Mouse (Mus musculus): ENCODE results near the gene Entpd7. TPM values are rescaled to one million over a fixed set of nuclear protein-coding genes. Genes with fewer than 3 reads are reported as not detected.
A peak's percentile ranks its signal among the peaks of the same experiment; 100 is the strongest.

The Entpd7 gene
- 9.1 and 10.6 TPM in 2 replicates for polyA plus RNA-seq (2014; fragmentation: Nextera tagmentation; extraction: Ambion mirVana)

DNA sequence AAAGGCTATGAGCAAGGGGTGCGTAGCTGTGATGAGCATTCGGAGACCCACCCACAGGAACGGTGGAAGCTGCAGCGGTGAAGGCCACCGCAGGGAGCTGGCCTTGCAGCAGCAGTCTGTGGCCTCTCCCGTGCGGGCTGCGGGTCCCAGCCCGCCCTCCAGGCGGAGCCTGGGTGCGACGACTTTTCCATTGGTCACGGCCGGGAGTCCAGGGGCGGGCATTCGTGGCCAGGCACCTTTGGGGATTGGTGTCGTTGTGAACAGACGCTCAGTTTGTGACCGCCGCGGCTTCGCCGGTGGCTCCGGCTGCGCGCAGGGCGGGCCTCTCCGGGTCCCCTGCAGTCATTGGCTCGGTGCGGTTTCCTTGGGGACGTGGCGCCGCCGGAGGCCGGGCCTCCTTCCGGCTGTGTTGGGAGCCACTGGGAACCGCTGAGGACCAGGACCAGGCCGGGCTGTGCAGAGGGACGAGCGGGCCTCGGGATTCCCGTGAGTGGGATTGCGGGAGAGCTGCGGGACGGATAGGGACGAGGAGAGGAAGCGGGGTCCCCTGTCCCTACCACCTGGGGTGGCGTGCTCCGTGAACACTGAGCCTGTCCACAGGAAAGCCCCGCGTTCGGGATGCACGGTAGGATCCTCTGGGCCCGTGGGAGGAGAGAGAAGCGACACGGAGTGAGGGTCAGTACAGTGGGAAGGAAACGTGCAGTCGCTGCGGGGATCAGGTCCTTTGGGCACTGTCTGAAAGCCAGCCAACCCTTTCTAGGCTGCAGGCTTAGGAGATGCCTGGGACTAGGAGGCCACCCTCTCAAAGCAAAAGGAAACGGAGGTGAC lies at the start of gene Entpd7:
Gene Entpd7 (plus strand): TSS at position 254 of the 828 bp plus-strand sequence.
- peak; percentile 97 for ATAC-seq (replicated peaks; ENCODE audit: insufficient number of reproducible peaks, low FRiP score, low TSS enrichment)
- Histone ChIP-seq H3K9me3 (replicated peaks; ENCODE audit: control insufficient read depth, low read length) (no peaks in the 10 kb centered on the region), H3K9ac (ENCODE audit: low read depth, low read length) (peak within 1 kb of the TSS; percentile 83), H3K4me1 (ENCODE audit: control insufficient read depth, insufficient read depth, low read length) (peaks cover 6% of the 10 kb centered on the region; the same call in 1 of the 2 replicates), H3K36me3 (ENCODE audit: control insufficient read depth, insufficient read depth, low read length) (no peaks in the 10 kb centered on the region), H3K27ac (ENCODE audit: low read depth, low read length) (peak within 1 kb of the TSS; percentile 46; the same call in 1 of the 2 replicates), H3K4me2 (peak within 1 kb of the TSS; percentile 94), H3K4me3 (ENCODE audit: low read depth, low read length) (peak within 1 kb of the TSS; percentile 90), H3K27me3 (ENCODE audit: control insufficient read depth, insufficient read depth, low read length) (no peaks in the 10 kb centered on the region)
- under 1% methylated on average over 60 of the region's 60 CpGs for WGBS (ENCODE audit: insufficient replicate concordance)

DNA sequence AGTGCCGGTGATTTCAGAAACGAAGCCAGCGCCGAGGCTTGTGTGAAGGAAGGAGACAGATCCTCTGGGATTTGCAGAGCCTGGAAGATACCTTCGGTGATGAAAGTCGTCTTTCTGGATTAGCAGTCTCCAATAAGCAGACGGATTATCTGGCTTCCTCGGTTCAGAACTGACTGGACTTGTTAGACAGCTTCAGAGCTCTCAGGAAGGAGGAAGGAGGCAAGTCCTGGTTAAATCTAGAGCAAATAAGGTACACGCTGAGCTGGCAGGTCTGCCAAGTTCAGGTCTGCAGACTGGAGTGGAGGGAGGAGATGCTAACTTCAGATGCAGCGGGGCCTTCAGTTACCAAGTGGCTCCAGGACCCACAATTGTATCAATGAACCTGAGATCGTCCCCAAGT lies 47.6 kb upstream of the Entpd7 start:
- Histone ChIP-seq H3K27ac (ENCODE audit: low read depth, low read length) (no peak overlapping the region), H3K9ac (ENCODE audit: low read depth, low read length) (no peak overlapping the region), H3K36me3 (ENCODE audit: control insufficient read depth, insufficient read depth, low read length) (no peaks in the 10 kb centered on the region), H3K9me3 (replicated peaks; ENCODE audit: control insufficient read depth, low read length) (no peaks in the 10 kb centered on the region), H3K4me1 (ENCODE audit: control insufficient read depth, insufficient read depth, low read length) (no peaks in the 10 kb centered on the region), H3K27me3 (ENCODE audit: control insufficient read depth, insufficient read depth, low read length) (peaks cover 4% of the 10 kb centered on the region; the same call in 1 of the 2 replicates), H3K4me2 (no peak overlapping the region), H3K4me3 (ENCODE audit: low read depth, low read length) (no peak overlapping the region)
- ATAC-seq (replicated peaks; ENCODE audit: insufficient number of reproducible peaks, low FRiP score, low TSS enrichment), result no peak
- WGBS (ENCODE audit: insufficient replicate concordance), result 61% methylated on average over 11 of the region's 11 CpGs

DNA sequence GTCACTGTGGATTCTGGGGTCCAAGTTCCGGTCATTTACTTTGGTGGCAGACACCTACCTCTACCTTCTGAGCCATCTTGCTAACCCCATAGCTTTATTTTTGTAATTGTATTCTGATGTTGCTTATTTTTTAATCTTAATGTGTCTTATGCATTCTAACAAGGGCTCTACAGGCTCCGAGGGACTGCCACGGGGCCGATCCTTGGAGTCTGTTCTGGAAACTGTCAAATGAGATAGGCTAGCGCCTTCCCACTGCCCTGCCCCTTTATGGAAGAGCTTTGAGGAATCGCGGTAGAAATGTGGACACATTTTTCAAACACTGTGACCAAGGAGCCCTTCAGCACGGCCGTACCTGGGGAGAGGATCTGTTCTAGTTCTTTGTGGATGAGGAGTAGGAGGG lies 46.6 kb upstream of the Entpd7 start:
- no peak for ATAC-seq (replicated peaks; ENCODE audit: insufficient number of reproducible peaks, low FRiP score, low TSS enrichment)
- Histone ChIP-seq H3K9me3 (replicated peaks; ENCODE audit: control insufficient read depth, low read length) (no peaks in the 10 kb centered on the region), H3K36me3 (ENCODE audit: control insufficient read depth, insufficient read depth, low read length) (no peaks in the 10 kb centered on the region), H3K27ac (ENCODE audit: low read depth, low read length) (no peak overlapping the region), H3K4me3 (ENCODE audit: low read depth, low read length) (no peak overlapping the region), H3K4me2 (no peak overlapping the region), H3K27me3 (ENCODE audit: control insufficient read depth, insufficient read depth, low read length) (peaks cover 4% of the 10 kb centered on the region; the same call in 1 of the 2 replicates), H3K9ac (ENCODE audit: low read depth, low read length) (no peak overlapping the region), H3K4me1 (ENCODE audit: control insufficient read depth, insufficient read depth, low read length) (no peaks in the 10 kb centered on the region)
- 75% methylated on average over 9 of the region's 9 CpGs for WGBS (ENCODE audit: insufficient replicate concordance)

DNA sequence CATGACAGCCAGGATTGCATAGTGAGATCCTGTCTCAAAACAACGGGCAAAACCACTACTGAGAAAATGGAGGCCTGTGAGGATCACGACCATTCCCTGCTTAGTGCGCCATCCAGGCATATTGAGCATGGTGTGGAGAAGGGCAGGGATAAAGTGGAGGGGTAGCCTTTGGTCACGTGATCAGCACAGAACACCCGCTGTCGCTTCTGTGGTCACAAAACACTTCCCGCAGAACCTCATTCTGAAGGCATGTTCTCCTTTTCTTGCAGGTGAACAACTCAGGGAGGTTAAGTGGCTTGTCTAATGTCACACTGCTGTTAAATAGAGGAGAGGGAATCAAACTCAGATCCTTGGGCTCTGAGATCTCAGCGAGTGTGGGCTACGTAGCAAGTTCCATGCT lies 44.0 kb upstream of the Entpd7 start:
- Histone ChIP-seq H3K27ac (ENCODE audit: low read depth, low read length) (no peak overlapping the region), H3K4me3 (ENCODE audit: low read depth, low read length) (no peak overlapping the region), H3K4me2 (no peak overlapping the region), H3K36me3 (ENCODE audit: control insufficient read depth, insufficient read depth, low read length) (no peaks in the 10 kb centered on the region), H3K27me3 (ENCODE audit: control insufficient read depth, insufficient read depth, low read length) (peaks cover 4% of the 10 kb centered on the region; the same call in 1 of the 2 replicates), H3K9ac (ENCODE audit: low read depth, low read length) (no peak overlapping the region), H3K9me3 (replicated peaks; ENCODE audit: control insufficient read depth, low read length) (no peaks in the 10 kb centered on the region), H3K4me1 (ENCODE audit: control insufficient read depth, insufficient read depth, low read length) (no peaks in the 10 kb centered on the region)
- WGBS (ENCODE audit: insufficient replicate concordance), result 86% methylated on average over 9 of the region's 9 CpGs
- ATAC-seq (replicated peaks; ENCODE audit: insufficient number of reproducible peaks, low FRiP score, low TSS enrichment), result no peak

DNA sequence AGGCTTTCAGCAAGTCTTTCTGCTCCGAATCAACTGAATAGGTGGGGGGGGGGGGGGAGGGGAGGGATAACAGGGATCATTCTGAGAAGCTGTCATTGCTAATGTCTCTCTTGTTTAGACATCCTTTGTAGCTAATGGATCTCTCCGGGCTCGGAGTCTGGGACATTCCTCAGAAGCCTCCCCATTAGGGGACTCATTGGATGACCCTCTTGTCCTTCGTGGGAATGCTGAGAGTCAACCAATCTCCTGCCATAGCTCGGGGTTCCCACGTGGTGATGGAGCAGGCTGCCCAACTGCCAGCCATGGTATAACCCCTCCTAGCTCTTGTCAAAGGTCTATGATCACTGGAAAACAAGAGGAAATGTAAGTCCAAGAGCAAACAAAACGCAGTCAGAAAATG lies 42.6 kb upstream of the Entpd7 start:
- no peak overlapping the region for H3K9ac ChIP-seq (ENCODE audit: low read depth, low read length)
- ATAC-seq (replicated peaks; ENCODE audit: insufficient number of reproducible peaks, low FRiP score, low TSS enrichment), result no peak
- 51% methylated on average over 7 of the region's 7 CpGs for WGBS (ENCODE audit: insufficient replicate concordance)
- peaks cover 11% of the 10 kb centered on the region for H3K27me3 ChIP-seq (ENCODE audit: control insufficient read depth, insufficient read depth, low read length)
- no peak overlapping the region for H3K4me2 ChIP-seq
- no peaks in the 10 kb centered on the region for H3K4me1 ChIP-seq (ENCODE audit: control insufficient read depth, insufficient read depth, low read length)
- H3K36me3 ChIP-seq (ENCODE audit: control insufficient read depth, insufficient read depth, low read length), result no peaks in the 10 kb centered on the region
- no peak overlapping the region for H3K27ac ChIP-seq (ENCODE audit: low read depth, low read length)
- H3K9me3 ChIP-seq (replicated peaks; ENCODE audit: control insufficient read depth, low read length), result no peaks in the 10 kb centered on the region
- no peak overlapping the region for H3K4me3 ChIP-seq (ENCODE audit: low read depth, low read length)

DNA sequence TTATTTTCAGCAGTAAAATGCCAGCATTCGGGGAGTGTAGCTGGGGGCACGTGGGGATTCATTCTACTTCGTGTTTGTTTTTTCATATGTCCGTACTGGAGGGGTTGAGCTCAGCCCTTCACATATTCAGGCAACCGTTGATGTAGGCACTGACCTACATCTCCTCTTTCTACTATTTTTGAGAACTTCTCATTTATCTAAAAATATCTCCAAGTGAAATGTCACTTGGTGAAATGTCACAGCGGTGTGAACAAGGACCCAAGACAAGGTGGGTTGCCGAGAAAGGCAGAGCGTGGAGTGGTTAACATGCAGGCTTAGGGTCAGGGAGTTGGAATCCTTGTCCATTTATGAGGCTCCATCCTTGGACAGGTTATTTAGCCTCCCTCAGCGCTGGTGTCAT lies 42.2 kb upstream of the Entpd7 start:
- H3K4me3 ChIP-seq (ENCODE audit: low read depth, low read length), result no peak overlapping the region
- H3K9ac ChIP-seq (ENCODE audit: low read depth, low read length), result no peak overlapping the region
- H3K4me2 ChIP-seq, result no peak overlapping the region
- no peak overlapping the region for H3K27ac ChIP-seq (ENCODE audit: low read depth, low read length)
- 77% methylated on average over 9 of the region's 9 CpGs for WGBS (ENCODE audit: insufficient replicate concordance)
- H3K27me3 ChIP-seq (ENCODE audit: control insufficient read depth, insufficient read depth, low read length), result peaks cover 14% of the 10 kb centered on the region
- no peak for ATAC-seq (replicated peaks; ENCODE audit: insufficient number of reproducible peaks, low FRiP score, low TSS enrichment)
- H3K36me3 ChIP-seq (ENCODE audit: control insufficient read depth, insufficient read depth, low read length), result no peaks in the 10 kb centered on the region
- H3K4me1 ChIP-seq (ENCODE audit: control insufficient read depth, insufficient read depth, low read length), result no peaks in the 10 kb centered on the region
- no peaks in the 10 kb centered on the region for H3K9me3 ChIP-seq (replicated peaks; ENCODE audit: control insufficient read depth, low read length)

DNA sequence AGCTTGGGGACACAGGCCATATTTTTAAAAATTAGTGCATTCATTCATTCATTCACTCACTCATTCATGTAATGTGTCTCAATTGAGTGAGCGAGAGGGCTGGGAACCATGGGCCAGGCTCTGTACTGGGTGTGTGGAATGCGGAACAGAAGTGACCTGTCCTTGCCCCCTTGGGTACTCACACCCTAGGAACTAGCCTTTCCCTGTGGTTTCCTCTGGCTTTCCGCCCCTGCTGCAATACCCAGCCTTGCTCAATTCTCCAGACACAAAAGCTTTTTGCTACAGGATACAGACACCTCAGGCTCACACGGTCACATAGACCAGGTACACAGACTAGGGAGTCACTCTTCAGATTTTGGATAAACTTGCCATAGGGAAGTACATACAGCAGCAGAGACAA lies 41.1 kb upstream of the Entpd7 start:
- Histone ChIP-seq H3K4me3 (ENCODE audit: low read depth, low read length) (no peak overlapping the region), H3K9me3 (replicated peaks; ENCODE audit: control insufficient read depth, low read length) (no peaks in the 10 kb centered on the region), H3K4me2 (no peak overlapping the region), H3K36me3 (ENCODE audit: control insufficient read depth, insufficient read depth, low read length) (no peaks in the 10 kb centered on the region), H3K27me3 (ENCODE audit: control insufficient read depth, insufficient read depth, low read length) (peaks cover 21% of the 10 kb centered on the region), H3K27ac (ENCODE audit: low read depth, low read length) (no peak overlapping the region), H3K9ac (ENCODE audit: low read depth, low read length) (no peak overlapping the region), H3K4me1 (ENCODE audit: control insufficient read depth, insufficient read depth, low read length) (no peaks in the 10 kb centered on the region)
- ATAC-seq (replicated peaks; ENCODE audit: insufficient number of reproducible peaks, low FRiP score, low TSS enrichment), result no peak
- WGBS (ENCODE audit: insufficient replicate concordance), result 76% methylated on average over 4 of the region's 4 CpGs

DNA sequence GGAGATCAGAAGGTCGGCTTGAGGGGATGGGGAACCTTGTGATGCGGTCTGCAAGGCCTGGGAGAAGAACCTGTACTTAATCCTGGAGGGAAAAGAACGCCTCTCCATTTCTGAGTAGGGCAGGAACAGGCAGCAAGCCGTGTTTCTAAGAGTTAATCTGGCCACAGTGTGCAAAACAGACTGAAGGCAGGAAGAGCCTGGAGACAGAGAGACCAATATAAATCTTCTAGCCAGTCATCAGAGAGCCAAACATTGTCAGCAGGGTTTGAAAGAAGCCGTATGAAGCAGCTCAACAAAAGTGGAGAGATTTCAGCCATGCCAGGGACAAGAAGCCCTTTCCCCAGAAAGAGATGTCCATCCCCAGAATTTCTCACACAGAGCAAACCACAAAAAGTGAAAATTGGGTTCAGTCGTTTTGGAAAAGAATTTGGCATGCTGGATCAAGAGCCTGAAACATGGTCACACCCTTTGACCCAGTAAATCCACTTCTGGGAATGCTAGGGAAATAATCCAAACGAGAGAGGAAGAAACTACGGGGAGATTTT lies 38.2 kb upstream of the Entpd7 start:
- H3K36me3 ChIP-seq (ENCODE audit: control insufficient read depth, insufficient read depth, low read length), result no peaks in the 10 kb centered on the region
- 59% methylated on average over 8 of the region's 8 CpGs for WGBS (ENCODE audit: insufficient replicate concordance)

More for the DNA sequence above, 38.2 kb upstream of the Entpd7 start:
- peaks cover 32% of the 10 kb centered on the region for H3K27me3 ChIP-seq (ENCODE audit: control insufficient read depth, insufficient read depth, low read length)
- H3K27ac ChIP-seq (ENCODE audit: low read depth, low read length), result no peak overlapping the region
- no peak overlapping the region for H3K9ac ChIP-seq (ENCODE audit: low read depth, low read length)
- H3K9me3 ChIP-seq (replicated peaks; ENCODE audit: control insufficient read depth, low read length), result no peaks in the 10 kb centered on the region
- no peaks in the 10 kb centered on the region for H3K4me1 ChIP-seq (ENCODE audit: control insufficient read depth, insufficient read depth, low read length)
- H3K4me3 ChIP-seq (ENCODE audit: low read depth, low read length), result no peak overlapping the region
- H3K4me2 ChIP-seq, result no peak overlapping the region
- no peak for ATAC-seq (replicated peaks; ENCODE audit: insufficient number of reproducible peaks, low FRiP score, low TSS enrichment)

All from heart, embryonic 11.5 days (tissue).